ENCODE assay signal across 8 mouse cellular contexts in genomic region chr19:57325748-57326300, GRCm38 (mm10). TPM values are rescaled to one million over a fixed set of nuclear protein-coding genes. Genes with fewer than 3 reads are reported as not detected.
DNase-seq lines count a peak whose midpoint lies in the region; ATAC-seq lines count a peak whose summit lies in the region.

No protein-coding gene starts in this region.

- H3K36me3 ChIP-seq in limb, embryonic 11.5 days (ENCODE audit: control insufficient read depth, insufficient read depth, low read length) = no peaks in the 10 kb centered on the region

- intact Hi-C loops in heart, postnatal 36 days (cut with DNase I) = loop anchor here (1.0 to 5.0 kb wide), 2 partner anchors 114 to 165 kb away; no protein-coding TSS in a partner anchor

- no peak overlapping the region for H3K4me3 ChIP-seq in limb, embryonic 11.5 days (ENCODE audit: low read depth, low read length)

- no peak overlapping the region for H3K27ac ChIP-seq in limb, embryonic 11.5 days (replicated peaks; ENCODE audit: low read depth, low read length)

- no peak overlapping the region for H3K9ac ChIP-seq in limb, embryonic 11.5 days (ENCODE audit: low read length)

- H3K27me3 ChIP-seq in limb, embryonic 11.5 days (ENCODE audit: control insufficient read depth, insufficient read depth, low read length) = no peaks in the 10 kb centered on the region

- H3K4me1 ChIP-seq in limb, embryonic 11.5 days (ENCODE audit: control insufficient read depth, insufficient read depth, low read length) = no peaks in the 10 kb centered on the region

- no peak overlapping the region for H3K4me2 ChIP-seq in limb, embryonic 11.5 days (ENCODE audit: low read depth, severe bottlenecking)

- no peak for ATAC-seq in limb, embryonic 11.5 days (ENCODE audit: insufficient number of reproducible peaks, low FRiP score, low TSS enrichment, low read depth)

- peak; percentile 32 for DNase-seq in ovary, postnatal 10 days (ENCODE audit: low spot score)
- DNase-seq in ovary, adult 18-20 months (ENCODE audit: low spot score) = no peak
- DNase-seq in adrenal gland, adult 8-10 months = peak; percentile 22
- peak; percentile 78 for DNase-seq in embryo, embryonic 10 days (ENCODE audit: low spot score)
- peak; percentile 78 to 82 for DNase-seq in heart, postnatal 36 days
- peak; percentile 80 for DNase-seq in limb, embryonic 11.5 days (ENCODE audit: low spot score)
- DNase-seq in ovary, postnatal 36 days (ENCODE audit: low spot score) = peak; percentile 51
- peak; percentile 33 to 67 for DNase-seq in urinary bladder, postnatal 36 days (ENCODE audit: low spot score in 2 of 2)

- no peaks in the 10 kb centered on the region for H3K9me3 ChIP-seq in limb, embryonic 11.5 days (ENCODE audit: control insufficient read depth, low read length)

- 29% methylated on average over 7 of the region's 7 CpGs for WGBS in limb, embryonic 11.5 days

RNA-seq across cellular contexts. Expression of gene Ablim1, which starts 11.1 kb away (rescaled TPM):
- 10 to 100 TPM; 31.0 to 43.9 (median 33.1) TPM for total RNA-seq in adrenal gland, adult 8-10 months (2022)
- total RNA-seq in heart, postnatal 36 days (2021) = 100 to 1,000 TPM; 423 to 468 TPM
- 16.8 and 17.9 TPM in 2 replicates for polyA plus RNA-seq in limb, embryonic 11.5 days (2014; fragmentation: Nextera tagmentation; extraction: Ambion mirVana)

RNA-seq across cellular contexts. Expression of gene Fam160b1, which starts 34.7 kb away (rescaled TPM):
- total RNA-seq in adrenal gland, adult 8-10 months (2022) = 10 to 100 TPM; 20.8 to 26.1 (median 24.4) TPM
- total RNA-seq in heart, postnatal 36 days (2021) = 10 to 100 TPM; 11.5 to 11.6 TPM
- polyA plus RNA-seq in limb, embryonic 11.5 days (2014; fragmentation: Nextera tagmentation; extraction: Ambion mirVana) = 15.8 and 16.6 TPM in 2 replicates

Comparison
In these comparisons a context has a peak if more than half of its experiments do, and no peak if none do; other contexts are left out.
1. RNA of gene Ablim1, which starts 11.1 kb away (total RNA-seq): 423 to 468 TPM in heart, postnatal 36 days; 31.0 to 43.9 TPM in adrenal gland, adult 8-10 months; every median in the first group is over 4 times any median in the second.